Mouse (Mus musculus): ENCODE measurements at regions not wholly inside any gene's neighbourhood (a gene's known extent, or its start where the extent isn't known, plus 50 kb on each side); places are given as distances from the start of the nearest gene placed in this dataset.

DNA sequence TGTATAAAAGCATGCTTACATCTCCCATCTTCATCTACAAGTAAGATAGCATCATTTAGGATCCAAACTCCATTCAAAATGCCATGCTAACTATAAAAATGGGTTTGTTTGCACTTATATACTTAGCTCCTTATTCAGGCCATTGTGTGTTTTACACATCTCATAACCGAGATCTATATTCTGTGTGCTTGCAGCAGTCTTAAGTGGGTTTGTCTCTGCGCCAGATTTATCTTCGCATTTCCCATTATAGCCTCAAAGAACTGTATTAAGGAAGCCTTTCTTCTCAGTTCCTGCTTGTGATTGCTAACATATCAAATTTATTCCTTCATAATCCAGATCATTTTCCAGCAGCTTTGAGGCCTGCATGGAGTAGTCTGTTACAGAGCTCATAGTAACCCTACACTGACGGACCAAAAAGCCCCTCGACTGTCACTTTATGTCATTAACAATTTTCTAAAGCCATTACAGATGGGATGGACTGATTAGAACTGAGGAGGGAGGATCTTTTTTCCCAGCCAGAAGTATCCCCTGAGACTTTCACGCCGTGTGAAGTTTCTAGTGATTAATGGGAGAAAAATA lies 607.6 kb downstream of the Gm43517 start:
- no peak for TF ChIP-seq CTCF (IDR thresholded peaks at IDR 0.05; ENCODE audit: low read depth, low read length)
- no peak for TF ChIP-seq TAL1 (conservative IDR thresholded peaks at IDR 0.05; ENCODE audit: low read depth, low read length)
- TF ChIP-seq GATA1 (IDR thresholded peaks at IDR 0.05; ENCODE audit: borderline replicate concordance, low read length): no peak
- TF ChIP-seq POLR2AphosphoS5 (IDR thresholded peaks at IDR 0.05; ENCODE audit: insufficient replicate concordance, low read depth, low read length): no peak
- TF ChIP-seq GATA2 (IDR thresholded peaks at IDR 0.05; ENCODE audit: borderline replicate concordance, low read depth, low read length): no peak

Measured in G1E (cell line).